Mouse (Mus musculus) layer of hippocampus, postnatal 10 days (tissue): ENCODE results near the gene Mob3b. TPM values are rescaled to one million over a fixed set of nuclear protein-coding genes. Genes with fewer than 3 reads are reported as not detected.
A peak's percentile ranks its signal among the peaks of the same experiment; 100 is the strongest.

ENCODE experiments used
- DNase-seq, 2 experiments: peaks; one replicate each; pipeline ENCODE4 v3.0.0; 2021; ENCODE audit warnings: low spot score in 2 of 2
- total RNA-seq, 2 experiments: library from RNA; stranded (reverse); gene quantifications; 2 replicates each; pipeline ENCODE4 v1.2.3; 2021

Mob3b gene
- total RNA-seq, 2 experiments from 2014 or later = 4.4 to 6.1 TPM

- DNase-seq = no peak
Measured at GRCm38 (mm10) chr4:35150706-35151105, 6.6 kb downstream of the Mob3b start.

DNA sequence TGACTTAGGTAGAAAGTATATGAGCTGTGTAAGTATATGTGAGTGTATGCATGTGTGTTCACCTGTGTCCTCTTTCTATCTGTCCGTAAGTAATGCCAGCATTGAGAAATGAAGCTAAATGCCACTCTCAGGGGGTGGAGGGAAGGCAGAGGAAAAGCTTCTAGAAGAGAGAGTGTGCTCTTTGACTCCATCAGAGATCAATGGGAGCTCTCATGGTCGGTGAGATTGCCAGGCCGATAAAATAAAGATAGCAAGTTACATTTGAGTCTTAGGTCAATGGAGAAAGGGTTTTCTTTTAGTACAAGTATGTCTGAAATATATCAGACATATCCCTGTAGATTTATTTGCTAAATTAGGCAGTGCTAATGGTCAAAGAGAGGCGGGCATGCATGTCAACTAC, 9.0 kb downstream of the Mob3b start:
- no peak for DNase-seq

- no peak for DNase-seq
Measured at GRCm38 (mm10) chr4:35146597-35146996, 10.7 kb downstream of the Mob3b start.

DNA sequence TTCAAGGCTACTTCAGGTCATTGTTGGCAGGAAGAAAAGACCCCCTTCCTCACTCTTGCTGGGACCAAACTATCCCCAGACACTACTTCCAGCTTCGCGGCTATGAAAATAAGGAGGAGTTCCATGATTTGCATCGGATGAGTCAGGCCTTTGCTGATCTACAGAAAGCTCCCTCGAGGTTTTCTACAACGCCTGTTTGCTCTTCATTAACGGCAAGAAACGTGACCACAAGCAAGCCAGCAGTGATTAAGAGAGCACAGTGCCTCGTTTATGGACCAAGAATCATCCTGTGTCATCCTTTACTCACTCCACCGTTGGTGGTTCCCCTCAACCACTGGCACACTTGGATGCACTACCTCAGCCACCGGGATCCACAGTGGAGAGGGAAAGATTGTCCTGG, 11.6 kb downstream of the Mob3b start:
- no peak for DNase-seq

DNA sequence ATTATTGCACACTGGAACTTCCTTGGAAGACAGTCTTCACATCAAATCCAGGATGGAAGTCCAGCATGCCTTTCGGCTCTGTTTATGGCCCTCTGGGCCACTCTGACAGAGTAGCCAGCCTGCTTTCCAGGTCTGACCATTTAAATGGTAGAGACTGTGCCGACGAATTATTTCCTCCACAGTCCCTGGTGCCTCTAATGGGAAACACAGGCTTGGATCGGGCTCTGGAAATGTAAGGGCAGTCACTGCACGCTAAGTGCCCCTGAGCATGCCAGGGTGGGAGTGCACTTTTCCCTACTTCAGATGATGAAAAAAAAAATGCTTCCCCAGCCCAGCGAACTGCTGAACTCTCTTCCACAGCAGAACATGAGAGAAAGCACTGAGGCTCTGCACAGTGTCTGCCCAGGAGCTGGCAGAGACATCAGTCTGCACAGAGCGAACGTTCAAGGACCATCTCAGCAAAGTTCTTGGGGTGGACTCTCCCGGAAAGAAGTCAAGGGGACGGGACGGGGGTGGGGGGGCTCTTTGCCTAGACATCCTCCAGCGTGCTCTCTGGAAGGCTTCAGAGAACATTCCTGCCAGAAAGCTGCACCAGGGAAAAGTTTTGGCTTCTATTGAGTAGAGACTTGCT, 13.7 kb downstream of the Mob3b start:
- DNase-seq = no peak

DNA sequence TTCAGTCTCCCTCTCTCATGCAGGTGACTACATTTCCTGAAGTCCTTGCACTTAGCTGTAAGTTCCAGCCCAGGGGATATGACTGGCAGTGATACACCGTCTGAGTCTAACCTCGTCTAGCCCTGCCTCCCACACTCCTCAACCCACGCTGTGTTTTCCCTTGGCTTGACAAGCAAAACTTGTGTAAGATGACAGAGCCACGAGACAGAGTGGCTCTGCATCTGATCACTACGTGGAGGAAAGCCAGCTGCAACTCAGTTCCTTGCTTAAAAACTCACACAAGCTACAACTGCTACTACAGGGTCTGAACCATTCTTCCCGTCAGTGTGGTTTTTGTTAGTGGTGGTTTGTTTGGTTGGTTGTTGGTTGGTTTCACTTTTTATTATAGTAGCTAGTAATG, 17.0 kb downstream of the Mob3b start:
- DNase-seq = no peak

DNA sequence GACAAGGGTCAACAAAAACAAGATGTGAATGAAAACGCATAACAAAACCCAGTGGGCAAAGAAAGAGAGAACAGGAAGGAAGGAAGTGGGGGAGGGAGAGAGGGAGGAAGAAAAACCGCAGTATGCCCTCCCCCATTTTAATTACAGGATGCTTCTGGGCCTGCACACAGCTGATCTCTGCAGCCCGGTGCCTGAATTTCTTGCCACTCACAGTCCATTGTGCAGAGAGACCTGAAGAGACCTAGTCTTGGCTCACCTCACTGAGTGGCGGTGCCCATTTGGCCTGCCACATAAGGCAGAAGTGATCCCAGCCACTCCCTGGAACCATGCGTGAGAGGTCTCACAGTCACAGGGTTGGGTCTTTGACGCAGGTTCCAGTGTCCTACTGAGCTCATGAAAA, 19.2 kb downstream of the Mob3b start:
- DNase-seq = no peak

- no peak for DNase-seq
Measured at GRCm38 (mm10) chr4:35136996-35137395, 20.3 kb downstream of the Mob3b start.

GRCm38 (mm10) chr4:35135806-35136205, 21.5 kb downstream of the Mob3b start:
- DNase-seq = no peak

DNA sequence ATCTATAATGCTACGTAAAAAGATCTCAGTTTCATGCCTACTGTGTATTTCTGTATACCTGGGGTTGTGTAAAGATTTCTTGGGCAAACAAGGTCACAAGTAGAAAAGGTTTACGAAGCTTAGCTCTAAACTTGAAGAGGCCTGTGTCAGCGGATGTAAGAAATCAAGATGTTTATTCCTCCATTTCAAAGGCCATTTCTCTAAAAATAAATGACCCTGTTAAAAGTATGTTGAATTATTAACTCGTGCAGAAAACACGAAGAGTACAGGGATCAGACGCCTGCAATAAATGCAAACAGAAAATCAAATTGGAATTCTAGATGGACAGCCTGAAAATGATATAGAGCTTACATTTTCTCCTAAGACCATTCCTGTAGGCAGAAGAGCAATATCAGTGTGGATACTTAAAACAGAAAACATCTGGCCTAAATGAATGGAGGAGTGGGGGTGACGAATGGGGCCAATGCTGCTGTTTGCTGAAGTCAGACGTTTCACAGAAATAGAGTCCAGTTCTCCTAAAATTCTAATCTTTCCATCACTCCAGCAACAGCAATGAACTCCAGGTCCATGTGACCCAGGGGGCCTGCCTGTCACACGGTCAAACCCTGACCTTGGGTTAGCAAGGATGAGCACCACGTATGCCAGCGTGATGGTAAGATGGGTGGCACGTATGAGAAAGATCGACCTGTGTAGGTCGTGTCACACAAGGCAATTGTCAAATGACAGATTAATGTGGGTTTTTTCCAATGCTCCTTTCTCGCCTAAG, 22.3 kb downstream of the Mob3b start:
- no peak for DNase-seq

GRCm38 (mm10) chr4:35133411-35133810, 23.9 kb downstream of the Mob3b start:
- DNase-seq = no peak

DNA sequence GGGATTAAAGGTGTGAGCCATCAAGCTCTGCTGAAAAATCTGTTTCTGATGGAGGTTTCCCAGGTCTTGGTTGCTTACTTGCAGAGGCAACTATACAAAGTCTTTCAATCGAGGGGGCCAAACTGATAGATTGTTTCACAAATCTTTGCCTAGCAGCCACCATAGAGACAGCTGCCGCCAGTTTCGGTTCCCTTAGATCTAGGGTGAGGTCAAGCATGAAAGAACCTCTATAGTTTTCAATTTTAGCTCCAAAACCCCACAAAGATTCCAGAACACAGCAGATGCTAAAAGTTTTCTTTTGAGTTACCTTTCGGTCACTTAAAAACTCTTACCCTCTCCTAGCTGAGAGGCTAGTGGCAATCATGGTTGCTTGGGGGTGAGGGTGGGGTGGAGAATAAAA, 25.7 kb downstream of the Mob3b start:
- DNase-seq = no peak

DNA sequence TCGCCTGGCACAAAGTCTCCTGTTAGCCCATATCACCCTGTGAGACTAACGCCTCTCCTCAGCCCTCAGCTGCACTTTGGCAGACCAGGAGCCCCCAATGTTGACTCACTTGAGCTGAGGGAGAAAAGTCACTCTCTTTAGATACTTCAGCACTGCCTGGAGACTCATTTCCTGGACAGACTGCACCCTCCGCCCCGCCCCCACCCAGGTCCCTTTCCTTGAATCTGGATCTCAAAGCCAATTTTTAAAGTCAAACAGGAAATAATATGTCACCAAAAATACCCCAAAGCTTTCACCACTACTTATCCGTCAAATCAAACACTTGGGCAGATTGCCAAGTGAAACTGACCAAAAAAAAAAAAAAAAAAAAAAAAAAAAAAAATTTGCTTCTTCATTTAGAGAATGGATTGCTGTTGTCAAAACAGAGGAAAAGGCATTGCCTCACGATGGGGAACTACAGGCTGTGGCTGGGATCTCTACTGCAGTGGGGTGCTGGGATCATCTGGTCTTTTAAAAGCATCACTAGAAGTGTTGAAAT, 26.8 kb downstream of the Mob3b start:
- no peak for DNase-seq

- DNase-seq = no peak
Measured at GRCm38 (mm10) chr4:35127759-35128158, 29.5 kb downstream of the Mob3b start.

DNA sequence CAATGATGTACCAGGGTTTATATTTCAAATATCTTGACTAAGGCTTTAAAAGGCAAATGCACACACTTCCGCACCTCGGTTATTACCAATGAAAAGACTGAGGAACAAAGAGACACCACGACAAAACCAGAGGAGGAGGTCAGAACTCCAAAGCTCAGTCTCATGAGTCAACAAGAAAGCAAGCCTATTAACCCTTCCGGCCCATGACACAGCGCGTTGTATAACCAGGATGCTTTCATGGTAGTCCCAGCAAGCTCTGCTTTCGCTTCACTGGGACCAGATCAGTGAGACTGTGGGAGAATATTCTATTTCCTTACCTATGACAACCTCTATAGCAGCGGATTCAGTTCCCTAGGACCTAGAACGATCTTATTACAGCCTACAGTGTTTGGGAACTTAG, 30.5 kb downstream of the Mob3b start:
- no peak for DNase-seq

GRCm38 (mm10) chr4:35125299-35125777, 31.9 kb downstream of the Mob3b start:
- DNase-seq = peak; percentile 30 to 37

GRCm38 (mm10) chr4:35124027-35124426, 33.3 kb downstream of the Mob3b start:
- DNase-seq = no peak

GRCm38 (mm10) chr4:35123087-35123486, 34.2 kb downstream of the Mob3b start:
- no peak for DNase-seq

GRCm38 (mm10) chr4:35121060-35121459, 36.2 kb downstream of the Mob3b start:
- peak; percentile 24 to 29 for DNase-seq

DNA sequence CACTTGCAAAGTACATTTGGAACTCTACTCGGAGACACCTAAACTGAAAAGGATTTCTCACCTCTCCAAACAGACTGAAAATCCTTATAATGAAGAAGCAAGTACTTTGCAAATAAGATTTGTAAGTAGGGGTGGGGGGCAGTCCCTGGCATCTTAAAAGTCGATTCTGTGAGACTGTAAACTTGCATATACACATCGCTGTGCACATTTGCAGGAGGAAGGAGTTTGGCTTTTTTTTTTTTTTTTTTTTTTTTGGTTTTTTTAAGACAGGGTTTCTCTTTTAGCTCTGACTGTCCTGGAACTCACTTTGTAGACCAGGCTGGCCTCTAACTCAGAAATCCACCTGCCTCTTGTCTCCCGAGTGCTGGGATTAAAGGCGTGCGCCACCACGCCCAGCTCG, 36.7 kb downstream of the Mob3b start:
- no peak for DNase-seq

DNA sequence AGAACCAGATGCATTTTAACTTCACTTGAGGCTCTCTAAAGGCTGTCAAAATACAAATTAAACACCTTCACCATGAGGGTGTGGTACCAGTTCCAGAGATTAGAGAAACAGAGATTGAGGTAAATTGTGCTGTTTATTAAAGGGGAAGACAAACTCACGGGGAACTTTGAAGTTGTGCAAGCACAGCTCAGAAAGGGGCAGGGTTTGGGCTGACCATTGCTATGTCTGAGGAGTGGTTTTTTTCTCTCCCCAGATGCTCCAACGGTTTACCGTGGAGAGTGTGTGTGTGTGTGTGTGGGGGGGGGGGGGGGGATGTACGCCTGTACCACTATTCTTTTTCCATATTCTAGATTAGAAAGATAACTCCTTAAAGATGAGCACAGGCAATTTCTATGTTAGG, 37.1 kb downstream of the Mob3b start:
- DNase-seq = no peak

GRCm38 (mm10) chr4:35118851-35119250, 38.4 kb downstream of the Mob3b start:
- no peak for DNase-seq

DNA sequence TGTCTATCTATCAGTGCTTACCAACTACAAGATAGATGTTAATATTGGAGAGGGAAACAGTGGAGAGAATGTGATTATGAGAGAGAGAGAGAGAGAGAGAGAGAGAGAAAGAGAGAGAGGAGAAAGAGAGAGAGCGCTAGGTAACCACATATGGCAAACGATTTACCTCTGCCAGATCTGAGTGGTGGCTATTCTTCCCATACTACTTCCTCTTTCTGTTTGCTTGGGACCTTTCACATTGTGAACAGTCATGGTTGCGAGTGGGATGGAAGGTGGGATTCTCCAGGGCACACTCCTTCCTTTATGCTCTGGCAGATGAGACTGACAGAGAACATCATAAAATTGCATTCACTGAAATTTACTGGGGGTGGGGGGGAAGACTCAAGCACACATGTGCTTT, 40.1 kb downstream of the Mob3b start:
- no peak for DNase-seq
